Mouse (Mus musculus) mature B cell (primary cell): ENCODE measurements around the gene Cys1.
"Not testable (repeated sequence)": the region's sequence is repeated elsewhere in the genome, so short reads cannot be mapped to it uniquely, and the experiment has no call there.

Source experiments
- in situ Hi-C: fragments of 300-500 bp; cut with MboI; formaldehyde crosslinking; loops from 2 replicates; pipeline ENCODE4 v1.14.3; 2019

Cys1 gene

GRCm38 (mm10) chr12:24650415-24651062 lies 31.1 kb downstream of the Cys1 start:
- in situ Hi-C loops: loop anchor here (10.0 kb wide), 1 partner anchor 54 kb away; the partner anchor contains the start of gene Rrm2

- in situ Hi-C loops: no loop called here
These were observed 33.5 kb downstream of the Cys1 start for GRCm38 (mm10) chr12:24648094-24648493.

- in situ Hi-C loops: no loop called here
These were observed 35.7 kb downstream of the Cys1 start for GRCm38 (mm10) chr12:24645901-24646300.

GRCm38 (mm10) chr12:24644125-24644571 lies 37.5 kb downstream of the Cys1 start:
- in situ Hi-C loops: no loop called here

- in situ Hi-C loops: no loop called here
These were observed 39.2 kb downstream of the Cys1 start for GRCm38 (mm10) chr12:24642370-24642802.

- in situ Hi-C loops: not testable (repeated sequence)
These were observed 42.8 kb downstream of the Cys1 start for GRCm38 (mm10) chr12:24638787-24639186.

- in situ Hi-C loops: no loop called here
These were observed 47.0 kb downstream of the Cys1 start for GRCm38 (mm10) chr12:24634648-24635047.

- in situ Hi-C loops: no loop called here
These were observed 47.4 kb downstream of the Cys1 start for GRCm38 (mm10) chr12:24634212-24634611.

- in situ Hi-C loops: no loop called here
These were observed 47.8 kb downstream of the Cys1 start for GRCm38 (mm10) chr12:24633753-24634191.

GRCm38 (mm10) chr12:24632404-24632803 lies 49.2 kb downstream of the Cys1 start:
- in situ Hi-C loops: no loop called here

- in situ Hi-C loops: no loop called here
These were observed 51.4 kb downstream of the Cys1 start for GRCm38 (mm10) chr12:24630220-24630619.

GRCm38 (mm10) chr12:24627215-24627614 lies 54.4 kb downstream of the Cys1 start:
- in situ Hi-C loops: no loop called here

GRCm38 (mm10) chr12:24626401-24626800 lies 55.2 kb downstream of the Cys1 start:
- in situ Hi-C loops: no loop called here

- in situ Hi-C loops: no loop called here
These were observed 57.9 kb downstream of the Cys1 start for GRCm38 (mm10) chr12:24623486-24624251.

GRCm38 (mm10) chr12:24619436-24619835 lies 62.2 kb downstream of the Cys1 start:
- in situ Hi-C loops: no loop called here
